In genomic region chr10:79769329-79769728, GRCm38 (mm10) we compare ENCODE assay signal across 28 mouse cellular contexts. TPM values are rescaled to one million over a fixed set of nuclear protein-coding genes. Genes with fewer than 3 reads are reported as not detected.
DNase-seq lines count a peak whose midpoint lies in the region; ATAC-seq lines count a peak whose summit lies in the region.
"Had no signal": no experiment of that assay in that cellular context is flagged by ENCODE, and none has a peak within 500 bp of the region (broad histone marks: within the 10 kb centered on the region; RNA-seq: fewer than 3 reads in every experiment).

No protein-coding gene starts in this region.

- H3K4me2 ChIP-seq in kidney, embryonic 16.5 days (replicated peaks; ENCODE audit: low read depth, low read length): no peak overlapping the region
- H3K4me2 ChIP-seq: forebrain, embryonic 13.5 days; heart, embryonic 13.5 days; hindbrain, embryonic 14.5 days had no signal

- 0 out of 2 replicates have a peak, but pooled peaks cover 3% of the 10 kb centered on the region for H3K9me3 ChIP-seq in kidney, embryonic 16.5 days (ENCODE audit: low read length)
- H3K9me3 ChIP-seq: forebrain, embryonic 13.5 days; heart, embryonic 10.5 days; heart, embryonic 13.5 days had no signal

- no peaks in the 10 kb centered on the region for H3K36me3 ChIP-seq in kidney, embryonic 16.5 days (ENCODE audit: insufficient read depth, low read length)
- H3K36me3 ChIP-seq: heart, embryonic 13.5 days had no signal

- no peak overlapping the region for H3K4me3 ChIP-seq in kidney, embryonic 16.5 days (ENCODE audit: low read length)
- H3K4me3 ChIP-seq: forebrain, embryonic 13.5 days; heart, adult 2 months; heart, embryonic 10.5 days; heart, embryonic 13.5 days had no signal

- DNase-seq in kidney, adult 18-20 months: peak; percentile 66
- peak; percentile 81 for DNase-seq in kidney, adult 9 months
- DNase-seq in kidney, postnatal 4 days: no peak
- DNase-seq in kidney, postnatal 25 days: peak; percentile 71 to 83
- no peak for DNase-seq in lung, postnatal 4 days
- DNase-seq: adrenal gland, postnatal 10 days; adrenal gland, postnatal 36 days; B cell, adult 2 months; cerebellum, adult 18-20 months; cerebellum, adult 9-10 months; cerebellum, postnatal 14 days; gastrocnemius, postnatal 10 days; gastrocnemius, postnatal 36 days; heart, adult 2 months; heart, postnatal 14 days; heart, postnatal 4 days had no signal

- ATAC-seq in kidney, embryonic 16.5 days (ENCODE audit: low FRiP score, low TSS enrichment): no peak
- ATAC-seq: forebrain, embryonic 13.5 days; forebrain, embryonic 16.5 days; Patski had no signal

- peaks cover 33% of the 10 kb centered on the region for H3K4me1 ChIP-seq in kidney, embryonic 16.5 days (ENCODE audit: insufficient read depth, low read length)

- no peak overlapping the region for H3K9ac ChIP-seq in kidney, embryonic 16.5 days (replicated peaks; ENCODE audit: low read length)
- H3K9ac ChIP-seq: forebrain, embryonic 13.5 days; heart, embryonic 13.5 days; hindbrain, embryonic 14.5 days had no signal

- 14% methylated on average over 4 of the region's 4 CpGs for WGBS in kidney, embryonic 16.5 days

- no peak overlapping the region for H3K27ac ChIP-seq in kidney, embryonic 16.5 days (ENCODE audit: low read length)
- H3K27ac ChIP-seq: forebrain, embryonic 10.5 days; forebrain, embryonic 13.5 days; heart, adult 2 months; heart, embryonic 10.5 days; heart, embryonic 13.5 days; hindbrain, embryonic 14.5 days had no signal

- H3K27me3 ChIP-seq in kidney, embryonic 16.5 days (ENCODE audit: insufficient read depth, low read length): no peaks in the 10 kb centered on the region
- H3K27me3 ChIP-seq: Patski had no signal

RNA-seq across cellular contexts. Expression of gene Rnf126, which starts 2.6 kb away (rescaled TPM):
- polyA plus RNA-seq in kidney, embryonic 16.5 days (2015; fragmentation: Nextera tagmentation; extraction: Ambion mirVana): 66.4 and 77.0 TPM in 2 replicates

RNA-seq across cellular contexts. Expression of gene Fstl3, which starts 7.7 kb away (rescaled TPM):
- polyA plus RNA-seq in kidney, embryonic 16.5 days (2015; fragmentation: Nextera tagmentation; extraction: Ambion mirVana): 23.9 and 26.4 TPM in 2 replicates

RNA-seq across cellular contexts. Expression of gene Fgf22, which starts 14.5 kb away (rescaled TPM):
- 0.14 and 0.39 TPM in 2 replicates for polyA plus RNA-seq in kidney, embryonic 16.5 days (2015; fragmentation: Nextera tagmentation; extraction: Ambion mirVana)
- polyA plus RNA-seq: G1E; heart, adult 2 months; heart, embryonic 13.5 days had no signal

RNA-seq across cellular contexts. Expression of gene Prss57, which starts 21.4 kb away (rescaled TPM):
- not detected in 2 replicates for polyA plus RNA-seq in kidney, embryonic 16.5 days (2015; fragmentation: Nextera tagmentation; extraction: Ambion mirVana)
- polyA plus RNA-seq: embryonic facial prominence, embryonic 11.5 days; embryonic facial prominence, embryonic 14.5 days; forebrain, embryonic 10.5 days; G1E; heart, embryonic 10.5 days; hindbrain, embryonic 11.5 days; Patski had no signal

RNA-seq across cellular contexts. Expression of gene Polrmt, which starts 22.9 kb away (rescaled TPM):
- 60.9 and 63.8 TPM in 2 replicates for polyA plus RNA-seq in kidney, embryonic 16.5 days (2015; fragmentation: Nextera tagmentation; extraction: Ambion mirVana)

Comparison
In these comparisons a context has a peak if more than half of its experiments do, and no peak if none do; other contexts are left out.
1. DNase-seq: peak in kidney, adult 18-20 months (single experiment), kidney, adult 9 months (single experiment) and kidney, postnatal 25 days (2 of 2); none in kidney, postnatal 4 days (0 of 2) and lung, postnatal 4 days (0 of 2).